Mouse (Mus musculus): ENCODE results near the gene Psat1.
A peak's percentile ranks its signal among the peaks of the same experiment; 100 is the strongest.

Psat1 gene

DNA sequence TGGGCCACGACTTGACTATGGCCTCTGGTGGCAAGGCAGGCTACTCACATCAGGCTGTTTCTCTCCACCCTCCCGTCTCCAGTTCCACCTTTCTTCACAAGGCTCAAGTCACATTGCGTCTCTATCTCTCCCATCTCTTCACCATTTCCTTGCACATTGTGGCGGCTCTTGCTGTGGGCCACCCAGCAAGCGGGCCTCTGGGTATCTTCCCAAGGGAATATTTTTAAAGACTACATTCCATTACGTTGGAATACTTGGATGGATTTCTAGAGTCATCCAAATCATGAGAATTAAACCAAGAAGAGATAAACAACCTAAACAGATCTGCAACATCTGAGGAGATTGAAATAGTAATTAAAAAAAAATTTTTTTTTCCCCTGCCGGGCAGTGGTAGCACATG lies at the start of gene Psat1:
TSS of gene Psat1 (minus strand) at position 101 of the 400 bp plus-strand sequence.
- no peak for DNase-seq (ENCODE audit: low spot score in 2 of 2)

DNA sequence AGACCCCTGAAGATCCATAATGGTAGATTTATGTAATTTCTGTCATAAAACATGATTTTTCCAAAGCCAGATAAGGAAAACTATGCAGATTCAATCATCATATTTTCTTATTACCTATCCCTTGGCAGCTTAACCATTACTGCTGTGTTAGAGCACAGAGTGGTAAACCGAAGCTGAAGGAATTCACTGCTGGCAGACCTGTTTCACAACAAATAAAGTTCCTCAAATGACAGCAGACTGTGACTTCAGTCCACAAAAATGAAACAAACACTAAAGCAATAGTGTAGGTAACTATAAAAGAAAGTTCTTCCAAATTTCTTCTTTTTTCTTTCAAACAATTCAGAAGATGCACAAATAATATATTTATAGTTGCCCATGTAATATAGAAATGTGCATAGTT lies 43.0 kb upstream of the Psat1 start:
- no peak for DNase-seq (ENCODE audit: low spot score in 2 of 2)

DNA sequence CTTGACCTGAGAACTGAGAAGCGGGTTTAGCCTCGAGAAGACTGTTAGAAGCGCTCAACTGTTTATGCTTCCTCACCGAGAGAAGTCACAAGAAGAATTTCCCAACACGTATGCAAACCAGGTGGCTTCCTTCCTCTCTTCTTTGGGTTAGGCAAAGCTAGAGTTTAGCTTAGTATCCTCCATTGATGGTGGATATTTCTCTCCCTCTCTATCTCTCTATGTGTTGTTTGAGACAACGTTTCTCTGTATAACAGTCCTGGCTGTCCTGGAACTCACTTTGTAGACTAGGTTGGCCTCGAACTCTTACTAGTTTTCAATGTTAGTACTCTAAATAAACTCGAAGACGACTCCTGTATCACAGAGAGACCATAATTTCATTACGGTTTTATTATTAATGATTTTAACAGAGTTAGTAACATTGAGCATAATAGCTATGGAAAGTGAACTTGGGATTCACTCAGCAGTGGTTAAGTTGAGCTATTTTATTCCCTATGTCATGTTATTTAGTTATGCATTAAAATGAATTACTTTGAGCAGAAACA lies 38.1 kb upstream of the Psat1 start:
- no peak for DNase-seq (ENCODE audit: low spot score in 2 of 2)

- peak; percentile 80 to 91 for DNase-seq (ENCODE audit: low spot score in 2 of 2)
Observed at GRCm38 (mm10) chr19:15984449-15985171, 37.5 kb upstream of the Psat1 start, which contains the start of gene Cep78. TSS of gene Cep78 (minus strand) at chr19:15984989.

DNA sequence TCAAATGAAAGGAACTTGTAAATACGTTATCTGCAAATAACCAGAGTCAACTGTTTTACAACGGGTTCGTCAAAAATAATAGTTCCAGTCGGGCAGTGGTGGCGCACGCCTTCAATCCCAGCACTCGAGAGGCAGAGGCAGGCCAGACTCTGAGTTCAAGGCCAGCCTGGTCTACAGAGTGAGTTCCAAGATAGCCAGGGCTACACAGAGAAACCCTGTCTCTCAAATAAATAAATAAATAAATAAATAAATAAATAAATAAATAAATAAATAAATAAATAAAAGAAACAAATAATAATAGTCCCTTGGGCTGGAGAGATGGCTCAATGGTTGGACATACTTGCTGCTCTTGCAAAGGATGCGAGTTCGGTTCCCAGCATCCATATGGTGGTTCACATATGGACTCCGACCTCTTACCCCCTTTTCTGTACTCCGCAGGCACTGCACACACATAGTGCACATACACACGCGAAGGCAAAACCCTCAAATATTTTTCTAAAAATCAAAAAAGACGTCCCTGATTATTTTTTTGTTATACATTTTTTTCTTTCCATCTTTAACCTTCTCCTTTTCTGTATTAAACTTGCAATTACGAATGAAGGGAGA lies 36.7 kb upstream of the Psat1 start:
- no peak for DNase-seq (ENCODE audit: low spot score in 2 of 2)

DNA sequence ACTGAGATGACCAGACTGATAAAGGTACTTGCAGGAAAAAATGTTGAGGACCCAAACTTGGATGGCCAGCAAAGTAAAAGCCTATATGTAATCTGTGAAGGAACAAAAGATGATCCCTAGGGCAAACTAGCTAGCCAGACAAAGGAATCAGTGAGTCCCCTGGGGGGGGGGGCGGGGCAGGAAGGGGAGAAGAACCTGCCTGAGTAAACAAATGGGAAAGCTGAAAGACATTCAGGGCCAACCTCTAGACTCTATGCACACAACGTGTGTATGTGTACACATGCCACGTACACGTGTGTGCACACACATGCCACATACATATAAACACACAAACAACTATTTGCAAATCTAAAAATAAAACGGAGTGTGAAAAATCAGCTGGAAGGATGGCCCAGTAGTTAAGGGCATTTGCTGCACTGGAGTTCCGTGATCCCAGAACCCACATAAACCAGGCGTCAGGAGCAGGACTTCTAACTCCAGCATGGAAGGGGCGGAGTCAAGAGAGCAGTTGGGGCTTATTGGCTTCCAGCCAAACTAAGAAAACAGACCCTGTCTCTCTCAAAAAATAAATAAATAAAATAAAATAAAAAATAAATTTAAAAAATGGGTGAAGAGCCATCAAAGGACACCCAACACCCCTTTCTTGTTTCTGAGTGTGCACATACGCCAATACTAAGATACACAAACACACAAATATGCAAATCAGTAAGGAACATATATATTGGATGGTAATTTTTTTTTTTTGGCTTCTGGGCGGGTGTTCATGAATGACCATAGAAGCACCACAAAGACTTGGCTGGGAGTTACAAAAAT lies 36.0 kb upstream of the Psat1 start:
- no peak for DNase-seq (ENCODE audit: low spot score in 2 of 2)

GRCm38 (mm10) chr19:15981861-15982260 lies 34.7 kb upstream of the Psat1 start:
- peak; percentile 48 to 61 for DNase-seq (ENCODE audit: low spot score in 2 of 2)

DNA sequence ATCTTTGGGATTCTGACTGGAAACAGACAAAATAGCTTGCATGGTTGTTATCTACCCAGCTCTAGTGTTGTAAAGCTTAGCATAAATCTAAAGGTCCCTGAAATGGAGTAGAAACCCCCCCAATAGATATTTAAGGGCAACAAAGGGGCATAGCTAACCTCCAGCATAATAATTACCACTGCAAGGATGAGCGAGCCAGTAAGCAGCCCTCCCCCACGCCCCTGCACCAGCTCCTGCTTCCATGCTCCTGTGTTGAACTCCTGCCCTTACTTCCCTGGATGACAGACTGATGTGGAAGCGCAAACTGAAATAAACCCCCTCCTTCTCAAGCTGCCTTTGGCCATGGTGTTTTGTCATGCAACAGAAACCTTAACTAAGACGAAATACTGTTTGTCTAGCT lies 26.2 kb upstream of the Psat1 start:
- no peak for DNase-seq (ENCODE audit: low spot score in 2 of 2)

DNA sequence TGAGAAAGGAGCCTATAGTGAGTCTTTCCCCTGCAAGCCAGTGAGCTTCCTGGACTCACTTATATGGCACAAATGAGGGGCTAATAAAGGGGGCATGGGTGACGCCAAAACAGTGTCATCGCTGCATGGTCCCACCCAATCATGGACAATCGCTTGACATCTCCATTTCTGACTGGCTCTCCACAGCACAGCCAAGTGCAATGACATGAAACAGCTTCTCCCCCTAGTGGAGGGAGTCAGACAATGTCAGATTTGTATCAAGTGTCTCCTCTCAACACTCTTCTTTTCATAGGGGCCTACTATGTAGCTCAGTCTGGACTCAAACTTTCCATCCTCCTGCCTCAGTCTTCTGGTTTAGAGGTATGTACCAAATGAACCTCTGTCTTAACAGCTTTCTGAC lies 17.9 kb upstream of the Psat1 start:
- DNase-seq (ENCODE audit: low spot score in 2 of 2): peak in 1 of 2 experiments; percentile 27

DNA sequence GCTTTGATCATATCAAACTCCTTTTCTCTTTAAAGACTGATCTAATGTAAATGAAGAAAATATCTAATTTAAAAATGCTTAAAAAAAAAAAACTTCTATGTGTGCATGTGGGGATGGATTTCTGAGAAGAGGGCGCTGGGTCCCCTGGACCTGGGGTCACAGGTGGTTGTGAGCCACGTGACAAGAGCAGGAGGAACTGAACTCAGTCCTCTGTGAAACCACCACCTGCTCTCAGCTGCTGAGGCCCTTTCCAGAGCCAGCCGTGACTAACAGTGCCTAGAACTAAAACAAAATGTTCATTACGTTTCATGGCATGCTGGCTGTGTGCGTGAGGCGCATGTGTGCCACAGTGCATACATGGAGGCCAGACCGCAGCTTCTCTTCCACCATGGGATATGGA lies 17.4 kb upstream of the Psat1 start:
- DNase-seq (ENCODE audit: low spot score in 2 of 2): no peak

DNA sequence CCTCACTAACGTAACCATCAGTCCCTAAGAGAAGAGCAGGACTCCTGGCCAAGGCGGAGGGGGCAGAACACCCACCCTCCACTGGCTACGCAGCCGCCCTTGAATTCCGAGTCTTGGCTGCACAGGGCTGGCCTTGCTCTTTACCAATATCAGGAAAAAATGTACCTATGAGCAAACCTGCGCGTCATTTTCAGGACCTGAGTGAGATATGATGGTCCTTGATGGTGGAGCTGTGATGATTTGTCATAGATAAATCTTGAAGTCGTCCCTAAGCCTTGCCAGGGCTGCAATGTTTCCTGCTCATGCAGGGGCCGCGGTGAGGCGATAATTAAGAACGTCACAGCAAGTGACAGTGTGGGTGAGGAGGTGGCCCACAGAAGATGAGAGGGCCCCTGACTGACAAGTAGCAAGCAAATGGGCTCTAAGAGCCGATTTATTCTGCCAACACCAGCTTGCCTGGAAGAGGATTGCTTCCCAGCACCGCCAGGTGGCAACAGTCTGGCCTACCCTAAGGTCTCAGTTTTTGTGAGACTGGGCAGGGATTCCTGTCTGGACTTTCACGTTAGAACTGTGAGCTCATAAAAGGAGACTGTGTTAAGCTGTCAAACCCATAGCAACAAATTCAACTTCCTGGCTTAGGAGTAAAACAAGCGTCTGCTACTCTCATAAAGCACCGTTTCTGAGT lies 16.0 kb upstream of the Psat1 start:
- DNase-seq (ENCODE audit: low spot score in 2 of 2): no peak

- DNase-seq (ENCODE audit: low spot score in 2 of 2): no peak
Observed at GRCm38 (mm10) chr19:15962313-15962712, 15.2 kb upstream of the Psat1 start.

GRCm38 (mm10) chr19:15950225-15950624 lies 3.1 kb upstream of the Psat1 start:
- no peak for DNase-seq (ENCODE audit: low spot score in 2 of 2)

DNA sequence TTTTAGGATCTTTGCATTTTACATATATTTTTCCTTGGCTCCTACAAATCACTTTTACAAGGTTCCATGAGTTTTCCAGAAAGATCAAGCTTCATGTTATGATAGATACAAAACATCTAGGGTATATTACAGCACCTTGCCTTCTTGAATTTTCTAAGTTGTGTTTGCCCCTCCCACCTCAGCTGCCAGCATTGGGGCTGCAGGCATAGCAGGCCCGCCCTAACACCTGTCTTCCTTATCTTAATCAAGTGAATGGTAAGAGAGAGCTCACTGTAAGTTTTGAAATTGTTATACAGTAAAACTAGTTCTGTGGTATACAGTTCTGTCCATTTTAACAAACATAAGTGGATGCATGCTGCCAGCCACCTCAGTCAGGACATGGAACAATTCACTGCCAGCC lies 1.7 kb upstream of the Psat1 start:
- DNase-seq (ENCODE audit: low spot score in 2 of 2): no peak

DNA sequence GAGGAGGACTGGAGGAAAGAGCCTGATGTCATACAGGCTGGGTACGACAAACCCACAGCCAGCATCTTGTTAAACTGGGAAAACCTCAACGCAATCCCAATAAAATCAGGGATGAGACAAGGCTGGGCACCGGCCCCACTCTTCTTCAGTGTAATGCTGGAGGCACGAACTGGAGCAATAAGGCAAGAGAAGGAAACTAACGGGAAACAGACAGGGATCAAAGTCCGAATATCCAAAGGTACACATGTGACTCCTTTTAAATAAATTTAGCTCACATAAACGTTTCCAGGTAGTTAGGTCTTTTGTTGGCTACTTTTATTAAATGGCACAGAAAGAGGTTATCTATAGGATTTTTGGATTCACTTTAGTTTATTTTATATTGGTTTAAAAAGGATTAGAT lies 1.3 kb upstream of the Psat1 start:
- no peak for DNase-seq (ENCODE audit: low spot score in 2 of 2)

DNA sequence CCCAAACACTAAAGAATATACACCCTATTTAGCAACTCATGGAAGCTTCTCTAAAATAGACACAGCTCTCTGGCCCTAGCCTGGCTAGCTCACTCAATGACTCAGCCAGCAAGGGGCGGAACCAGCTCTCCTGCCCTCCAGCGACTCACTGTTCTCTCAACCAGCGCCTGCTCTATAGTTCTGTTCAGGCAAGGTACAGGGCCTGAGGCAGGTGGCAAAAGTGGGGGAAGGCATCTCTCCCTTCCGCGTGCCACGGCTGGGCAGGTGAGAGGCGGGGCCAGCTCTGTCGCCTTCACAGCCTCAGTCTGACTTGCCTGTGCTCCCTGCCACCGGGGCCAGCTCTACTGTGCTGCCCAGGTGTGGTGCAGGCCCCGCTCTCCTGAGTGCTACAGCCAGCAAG lies 474 bp downstream of the Psat1 start:
- no peak for DNase-seq (ENCODE audit: low spot score in 2 of 2)

- no peak for DNase-seq (ENCODE audit: low spot score in 2 of 2)
Observed at GRCm38 (mm10) chr19:15943117-15943423, 4.1 kb downstream of the Psat1 start.

- DNase-seq (ENCODE audit: low spot score in 2 of 2): no peak
Observed at GRCm38 (mm10) chr19:15942421-15943116, 4.6 kb downstream of the Psat1 start.

DNA sequence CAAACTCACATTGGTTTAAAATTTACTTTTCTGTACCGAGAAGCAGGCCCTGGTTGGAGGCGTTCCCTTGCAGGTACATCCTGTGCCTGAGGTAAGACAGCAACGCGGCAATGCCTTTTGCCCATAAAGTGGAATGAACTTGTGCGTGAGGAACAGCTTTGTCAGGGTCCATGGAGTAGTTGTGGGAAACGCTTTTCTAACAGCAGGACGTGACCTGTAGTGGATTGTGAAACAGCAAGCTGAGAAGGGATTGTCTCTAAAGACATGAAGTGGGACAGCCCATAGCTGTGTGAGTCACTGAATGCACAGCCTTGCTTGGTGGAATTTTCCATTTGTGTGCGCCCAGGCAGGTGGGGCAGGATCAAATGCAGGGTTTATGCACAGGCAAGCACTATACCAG lies 5.7 kb downstream of the Psat1 start:
- DNase-seq (ENCODE audit: low spot score in 2 of 2): no peak

DNA sequence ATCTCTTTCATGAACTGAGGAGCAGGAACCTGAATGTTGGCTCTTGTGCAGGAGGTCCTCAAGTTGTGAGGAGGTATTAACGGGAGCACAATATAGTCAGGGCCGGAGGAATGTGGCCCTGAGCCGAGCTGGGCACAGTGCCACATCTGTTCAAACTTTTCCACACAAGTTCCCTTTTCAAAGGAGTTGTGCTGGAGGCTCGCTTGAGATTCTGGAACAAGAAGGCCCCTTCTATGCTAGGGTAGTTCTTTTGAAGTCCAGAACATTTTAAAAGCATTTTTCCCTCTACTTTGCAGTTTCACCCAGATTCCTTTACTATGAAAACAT lies 21.5 kb downstream of the Psat1 start:
- peak in 1 of 2 experiments; percentile 66 for DNase-seq (ENCODE audit: low spot score in 2 of 2)

- DNase-seq (ENCODE audit: low spot score in 2 of 2): peak; percentile 72 to 86
Observed at GRCm38 (mm10) chr19:15924866-15925718, 22.0 kb downstream of the Psat1 start.
